In genomic region chr8:78634523-78635240, GRCm38 (mm10) we compare ENCODE assay signal across 10 mouse cellular contexts.
DNase-seq lines count a peak whose midpoint lies in the region; ATAC-seq and TF ChIP-seq lines count a peak whose summit lies in the region.
"Had no signal": no experiment of that assay in that cellular context is flagged by ENCODE, and none has a peak within 500 bp of the region (broad histone marks: within the 10 kb centered on the region; RNA-seq: fewer than 3 reads in every experiment).

No protein-coding gene starts in this region.

- DNase-seq in heart, postnatal 0 days (ENCODE audit: low spot score), result peak; percentile 23
- DNase-seq in testis, postnatal 10 days (ENCODE audit: low spot score), result no peak
- no peak for DNase-seq in midbrain, embryonic 10.5 days (ENCODE audit: low spot score)
- DNase-seq in natural killer cell, adult 2 months (ENCODE audit: low spot score in 2 of 2), result no peak
- DNase-seq in urinary bladder, adult 18-20 months (ENCODE audit: low spot score in 2 of 2), result no peak
- DNase-seq in urinary bladder, postnatal 4 days (ENCODE audit: low spot score in 2 of 2), result no peak

- 0 out of 2 replicates have a peak, but pooled peaks cover 4% of the 10 kb centered on the region for H3K36me3 ChIP-seq in heart, postnatal 0 days (replicated peaks; ENCODE audit: control insufficient read depth, insufficient read depth, low read length)
- no peaks in the 10 kb centered on the region for H3K36me3 ChIP-seq in heart, embryonic 11.5 days (ENCODE audit: control insufficient read depth, insufficient read depth, low read length)
- H3K36me3 ChIP-seq in testis, adult 2 months (ENCODE audit: control insufficient read depth, insufficient read depth, low read length), result no peaks in the 10 kb centered on the region
- H3K36me3 ChIP-seq in midbrain, embryonic 10.5 days, result no peaks in the 10 kb centered on the region
- H3K36me3 ChIP-seq: embryonic facial prominence, embryonic 15.5 days had no signal

- H3K4me2 ChIP-seq in heart, postnatal 0 days (ENCODE audit: low read depth, low read length), result no peak overlapping the region
- H3K4me2 ChIP-seq in heart, embryonic 11.5 days, result no peak overlapping the region
- H3K4me2 ChIP-seq: embryonic facial prominence, embryonic 15.5 days had no signal

- no peak for TF ChIP-seq POLR2A in testis, adult 2 months (IDR thresholded peaks at IDR 0.05; ENCODE audit: control insufficient read depth, low read depth, low read length)

- H3K4me1 ChIP-seq in heart, postnatal 0 days (ENCODE audit: control insufficient read depth, insufficient read depth), result peaks cover 15% of the 10 kb centered on the region; the same call in 1 of the 2 replicates
- H3K4me1 ChIP-seq in heart, embryonic 11.5 days (ENCODE audit: control insufficient read depth, insufficient read depth, low read length), result peaks cover 6% of the 10 kb centered on the region
- H3K4me1 ChIP-seq in testis, adult 2 months (ENCODE audit: control insufficient read depth, insufficient read depth, low read length), result no peaks in the 10 kb centered on the region; the same call in 1 of the 2 replicates
- H3K4me1 ChIP-seq in midbrain, embryonic 10.5 days, result peaks cover 38% of the 10 kb centered on the region

- 0 out of 2 replicates have a peak, but pooled peaks have one; percentile 41 for ATAC-seq in heart, postnatal 0 days (ENCODE audit: insufficient read depth, low read depth)
- ATAC-seq in heart, embryonic 11.5 days (replicated peaks; ENCODE audit: insufficient number of reproducible peaks, low FRiP score, low TSS enrichment), result no peak
- ATAC-seq: inflammation-experienced regulatory T-cells, adult 6 months had no signal

- no peak overlapping the region for H3K4me3 ChIP-seq in heart, postnatal 0 days (ENCODE audit: low read depth, low read length)
- no peak overlapping the region for H3K4me3 ChIP-seq in heart, embryonic 11.5 days (ENCODE audit: low read depth, low read length)
- no peak overlapping the region for H3K4me3 ChIP-seq in testis, adult 2 months (ENCODE audit: control insufficient read depth, low read depth, low read length)
- no peak overlapping the region for H3K4me3 ChIP-seq in midbrain, embryonic 10.5 days
- H3K4me3 ChIP-seq: embryonic facial prominence, embryonic 15.5 days had no signal

- no peaks in the 10 kb centered on the region for H3K9me3 ChIP-seq in heart, postnatal 0 days (replicated peaks; ENCODE audit: control insufficient read depth, low read length)
- H3K9me3 ChIP-seq in heart, embryonic 11.5 days (replicated peaks; ENCODE audit: control insufficient read depth, low read length), result no peaks in the 10 kb centered on the region
- peaks cover 3% of the 10 kb centered on the region; the same call in 1 of the 2 replicates for H3K9me3 ChIP-seq in midbrain, embryonic 10.5 days (replicated peaks)
- H3K9me3 ChIP-seq: embryonic facial prominence, embryonic 15.5 days had no signal

- no peak overlapping the region for H3K9ac ChIP-seq in heart, postnatal 0 days (replicated peaks; ENCODE audit: low read depth, low read length)
- no peak overlapping the region for H3K9ac ChIP-seq in heart, embryonic 11.5 days (ENCODE audit: low read depth, low read length)
- H3K9ac ChIP-seq: embryonic facial prominence, embryonic 15.5 days had no signal

- TF ChIP-seq EP300 in heart, postnatal 0 days (IDR thresholded peaks at IDR 0.05; ENCODE audit: low read depth), result no peak

- no peaks in the 10 kb centered on the region for H3K27me3 ChIP-seq in heart, postnatal 0 days (ENCODE audit: control insufficient read depth, insufficient read depth, low read length)
- H3K27me3 ChIP-seq in heart, embryonic 11.5 days (ENCODE audit: control insufficient read depth, insufficient read depth, low read length), result no peaks in the 10 kb centered on the region
- H3K27me3 ChIP-seq in testis, adult 2 months (ENCODE audit: control insufficient read depth, insufficient read depth, low read length), result no peaks in the 10 kb centered on the region
- H3K27me3 ChIP-seq in midbrain, embryonic 10.5 days (ENCODE audit: low read depth, poor library complexity, severe bottlenecking), result no peaks in the 10 kb centered on the region
- H3K27me3 ChIP-seq: embryonic facial prominence, embryonic 15.5 days had no signal

- 70% methylated on average over 17 of the region's 17 CpGs for WGBS in heart, postnatal 0 days
- 67% methylated on average over 17 of the region's 17 CpGs for WGBS in heart, embryonic 11.5 days (ENCODE audit: insufficient replicate concordance)
- WGBS in midbrain, embryonic 10.5 days, result 80% methylated on average over 17 of the region's 17 CpGs

- TF ChIP-seq CTCF in heart, postnatal 0 days (IDR thresholded peaks at IDR 0.05; ENCODE audit: low read depth), result no peak
- no peak for TF ChIP-seq CTCF in testis, adult 2 months (IDR thresholded peaks at IDR 0.05; ENCODE audit: control insufficient read depth, insufficient read depth, insufficient replicate concordance, low read depth, low read length)

- no peak overlapping the region for H3K27ac ChIP-seq in heart, postnatal 0 days (ENCODE audit: low read depth)
- no peak overlapping the region for H3K27ac ChIP-seq in heart, embryonic 11.5 days (ENCODE audit: low read depth, low read length)
- H3K27ac ChIP-seq in testis, adult 2 months (ENCODE audit: control insufficient read depth, insufficient read depth, low read depth, low read length), result peak overlapping the region; percentile 85
- peak overlapping the region; percentile 52 for H3K27ac ChIP-seq in midbrain, embryonic 10.5 days (replicated peaks)
- H3K27ac ChIP-seq: embryonic facial prominence, embryonic 15.5 days had no signal

Comparison
In these comparisons a context has a peak if more than half of its experiments do, and no peak if none do; other contexts are left out.
1. H3K27ac ChIP-seq: peak in testis, adult 2 months (single experiment) and midbrain, embryonic 10.5 days (single experiment); none in heart, postnatal 0 days (single experiment) and heart, embryonic 11.5 days (single experiment).